Mouse (Mus musculus) forebrain, embryonic 13.5 days (tissue): Measurements from ENCODE around the gene Wdfy2. TPM values are rescaled to one million over a fixed set of nuclear protein-coding genes. Genes with fewer than 3 reads are reported as not detected.

Source experiments
- microRNA-seq: library from miRNA; unstranded; fragments of <30 nt; microRNA quantifications from one replicate; pipeline ENCODE4, GENCODE M21; 2016
- polyA plus RNA-seq: library from polyadenylated mRNA; unstranded; fragments of >200 nt; fragmentation: Nextera tagmentation; extraction: Ambion mirVana; gene quantifications from 2 replicates; pipeline ENCODE4 v1.2.1, GENCODE M21; 2015

The Wdfy2 gene
- polyA plus RNA-seq, 1 experiment from 2014 or later, result 7.3 TPM

Small RNAs within 50 kb of the gene (microRNA-seq; reads per million reads assigned to microRNA genes)
- gene Mir6541 (not detected), gene Mir8098 (1.9 reads per million)

Other genes with a start within 250 kb of the Wdfy2 start
- not detected in 2 replicates for gene Serpine3, start 174.0 kb upstream of the Wdfy2 start, polyA plus RNA-seq
- 17.9 and 19.4 TPM in 2 replicates for gene Ints6, start 76.5 kb upstream of the Wdfy2 start, polyA plus RNA-seq
- not detected in 2 replicates for gene Defb48, start 146.8 kb downstream of the Wdfy2 start, polyA plus RNA-seq
- gene Defb47, start 160.4 kb downstream of the Wdfy2 start, polyA plus RNA-seq, result not detected in 2 replicates
- not detected in 2 replicates for gene Defb43, start 174.1 kb downstream of the Wdfy2 start, polyA plus RNA-seq
- gene Defb42, start 209.3 kb downstream of the Wdfy2 start, polyA plus RNA-seq, result 0.37 TPM in 1 of 2 replicates, not detected in the other
- not detected in 2 replicates for gene Defb30, start 212.3 kb downstream of the Wdfy2 start, polyA plus RNA-seq